Mouse (Mus musculus) lung, embryonic 14.5 days (tissue): ENCODE data around the gene Jmjd4. TPM values are rescaled to one million over a fixed set of nuclear protein-coding genes. Genes with fewer than 3 reads are reported as not detected.

Experiments used
- ATAC-seq: fragments of 200-750 bp; cut with Nextera tagmentation; 2 replicates; pipeline ENCODE4 v1.8.0; 2017; ENCODE audit warnings: mild to moderate bottlenecking, moderate TSS enrichment, moderate library complexity; ENCODE audit not compliant: insufficient read depth
- DNase-seq: peaks from one replicate; pipeline ENCODE4 v3.0.0-alpha.2; 2015
- H3K27ac ChIP-seq: fragments of 300-500 bp; sonication (generic); 2 replicates; pipeline ENCODE4 v1.5.1; 2014; ENCODE audit warnings: low read depth, mild to moderate bottlenecking, moderate library complexity
- H3K27me3 ChIP-seq: fragments of 300-500 bp; sonication (generic); 2 replicates; pipeline ENCODE4 v1.6.1; 2014; ENCODE audit warnings: low read length, control low read depth; ENCODE audit not compliant: insufficient read depth
- H3K36me3 ChIP-seq: fragments of 300-500 bp; sonication (generic); 2 replicates; pipeline ENCODE4 v1.6.1; 2014; ENCODE audit warnings: control low read depth; ENCODE audit not compliant: insufficient read depth
- H3K4me1 ChIP-seq: fragments of 300-500 bp; sonication (generic); 2 replicates; pipeline ENCODE4 v1.6.1; 2014; ENCODE audit warnings: antibody characterized with exemption, control low read depth; ENCODE audit not compliant: insufficient read depth
- H3K4me2 ChIP-seq: fragments of 300-500 bp; sonication (generic); 2 replicates; pipeline ENCODE4 v1.6.1; 2014; ENCODE audit warnings: mild to moderate bottlenecking
- H3K4me3 ChIP-seq: fragments of 300-500 bp; sonication (generic); 2 replicates; pipeline ENCODE4 v1.5.1; 2014; ENCODE audit warnings: low read depth, low read length
- H3K9ac ChIP-seq: fragments of 300-500 bp; sonication (generic); 2 replicates; pipeline ENCODE4 v1.6.1; 2014
- H3K9me3 ChIP-seq: fragments of 300-500 bp; sonication (generic); 2 replicates; pipeline ENCODE4 v1.6.1; 2016; ENCODE audit warnings: low read depth, low read length, control low read depth
- CTCF ChIP-seq: IDR thresholded peaks from 2 replicates; pipeline ENCODE4 v1.5.1; 2016; ENCODE audit warnings: antibody characterized with exemption, low read depth
- WGBS: fragments of 180-500 bp; shearing (Covaris S2); extraction: QIAGEN DNeasy Blood & Tissue Kit; methylation state at CpG from one replicate; pipeline ENCODE4 v1.1.7; 2014; 5-methylcytosine and 5-hydroxymethylcytosine counted together
- polyA plus RNA-seq: library from polyadenylated mRNA; unstranded; fragments of >200 nt; fragmentation: Nextera tagmentation; extraction: Ambion mirVana; gene quantifications from 2 replicates; pipeline ENCODE4 v1.2.1, GENCODE M21; 2014

The Jmjd4 gene
- polyA plus RNA-seq, 1 experiment from 2014 or later = 11.5 TPM

DNA sequence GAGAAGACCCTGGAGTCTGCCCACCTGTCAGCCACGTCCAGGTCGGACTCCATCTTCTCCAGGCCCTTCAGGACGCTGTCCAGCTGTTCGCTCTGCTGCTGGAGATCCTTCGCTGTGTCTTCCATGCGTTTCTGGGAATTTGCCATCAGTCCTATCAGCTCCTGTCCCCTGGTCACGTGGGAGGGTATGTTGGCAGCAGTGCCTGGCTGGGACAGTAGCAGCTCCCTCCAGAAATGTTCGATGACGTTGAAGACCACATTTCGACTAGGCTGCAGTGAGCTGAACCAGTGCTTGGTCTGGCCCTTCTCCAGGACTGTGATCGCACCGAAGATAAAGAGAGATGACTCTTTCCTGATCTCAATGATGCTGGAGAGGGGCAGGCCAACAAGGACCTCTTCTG, 11.9 kb upstream of the Jmjd4 start:
- WGBS = 87% methylated on average over 12 of the region's 12 CpGs
- H3K4me1 ChIP-seq = no peaks in the 10 kb centered on the region
- no peak overlapping the region for H3K4me3 ChIP-seq
- H3K9ac ChIP-seq = no peak overlapping the region
- H3K36me3 ChIP-seq = peaks cover 15% of the 10 kb centered on the region
- no peaks in the 10 kb centered on the region; the same call in 1 of the 2 replicates for H3K9me3 ChIP-seq
- no peak overlapping the region for H3K27ac ChIP-seq
- no peak for ATAC-seq
- H3K27me3 ChIP-seq = no peaks in the 10 kb centered on the region
- no peak for DNase-seq
- TF ChIP-seq CTCF = no peak
- H3K4me2 ChIP-seq = no peak overlapping the region

DNA sequence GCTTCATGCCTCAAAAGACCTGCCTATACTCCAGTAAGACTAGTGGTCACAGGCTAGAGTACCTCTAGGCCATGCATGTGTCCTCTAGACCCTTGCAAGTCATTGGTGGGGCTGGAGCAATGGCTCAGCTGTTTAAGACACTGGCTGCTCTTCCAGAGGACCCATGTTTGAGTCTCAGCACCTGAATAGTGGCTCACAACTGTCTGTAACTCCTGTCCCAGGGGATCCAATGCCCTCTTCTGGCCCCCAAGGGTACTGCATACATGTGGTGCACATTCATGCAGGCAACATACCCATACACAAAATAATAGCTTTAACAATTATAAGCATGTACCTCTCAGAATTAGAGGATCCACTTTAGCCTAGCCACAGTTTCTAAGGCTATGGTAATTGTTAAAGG, 6.7 kb upstream of the Jmjd4 start:
- TF ChIP-seq CTCF = peak; percentile 26; the same call in 1 of the 2 replicates
- Histone ChIP-seq H3K4me2 (no peak overlapping the region), H3K27ac (no peak overlapping the region), H3K27me3 (no peaks in the 10 kb centered on the region), H3K4me1 (no peaks in the 10 kb centered on the region), H3K9me3 (no peaks in the 10 kb centered on the region), H3K4me3 (no peak overlapping the region), H3K36me3 (peaks cover 1% of the 10 kb centered on the region; the same call in 1 of the 2 replicates), H3K9ac (no peak overlapping the region)
- DNase-seq = no peak
- ATAC-seq = no peak

DNA sequence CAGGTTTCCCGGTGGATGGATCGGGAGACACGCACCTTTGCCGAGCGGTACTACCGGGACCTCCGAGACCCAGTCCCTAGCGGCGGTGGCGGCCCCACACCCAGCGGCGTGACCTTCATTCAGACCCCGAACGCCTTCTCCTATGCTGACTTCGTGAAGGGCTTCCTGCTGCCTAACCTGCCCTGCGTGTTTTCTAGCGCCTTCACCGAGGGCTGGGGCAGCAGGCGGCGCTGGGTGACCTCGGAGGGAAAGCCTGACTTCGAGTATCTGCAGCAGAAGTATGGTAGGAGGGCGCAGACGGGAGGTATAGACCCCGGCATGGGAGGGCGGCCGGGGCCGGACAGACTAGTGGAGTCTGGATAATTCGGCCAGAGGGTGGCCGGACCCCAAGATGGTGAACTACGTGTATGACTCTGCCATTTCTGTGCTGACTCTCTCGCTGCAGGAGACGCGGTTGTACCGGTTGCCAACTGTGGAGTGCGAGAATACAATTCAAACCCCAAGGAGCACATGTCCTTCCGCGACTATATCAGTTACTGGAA, 456 bp downstream of the Jmjd4 start:
- Histone ChIP-seq H3K4me1 (peaks cover 7% of the 10 kb centered on the region), H3K9me3 (no peaks in the 10 kb centered on the region), H3K36me3 (peaks cover 28% of the 10 kb centered on the region), H3K9ac (peak overlapping the region; percentile 69), H3K27me3 (no peaks in the 10 kb centered on the region), H3K4me2 (peak overlapping the region; percentile 94), H3K4me3 (peak overlapping the region; percentile 73), H3K27ac (peak overlapping the region; percentile 80)
- ATAC-seq = peak; percentile 81
- WGBS = under 1% methylated on average over 38 of the region's 38 CpGs
- TF ChIP-seq CTCF = peak; percentile 26
- peak; percentile 52 for DNase-seq

DNA sequence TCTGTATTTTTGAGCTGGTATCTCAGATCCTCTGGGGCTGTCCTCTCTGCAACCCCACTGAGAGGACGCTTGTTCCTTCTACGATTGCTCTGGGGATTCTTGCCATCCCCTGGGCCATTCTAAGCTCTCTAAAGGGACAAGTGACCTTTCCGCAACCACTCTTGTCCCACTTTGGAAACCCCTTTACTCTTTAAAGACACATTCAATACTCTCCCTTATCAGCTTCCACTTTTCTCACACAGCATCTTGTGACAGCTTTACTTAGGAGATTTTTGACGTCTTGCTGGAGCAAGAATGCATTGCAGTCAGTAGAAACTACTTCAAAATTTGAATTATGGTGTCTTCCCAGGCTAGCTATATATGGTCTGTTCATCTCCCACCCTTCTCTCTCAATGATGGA, 1.2 kb downstream of the Jmjd4 start, which contains the start of gene Snap47:
Gene Snap47 (minus strand): TSS at position 101 of the 400 bp plus-strand sequence.
- Histone ChIP-seq H3K4me2 (peak within 1 kb of the TSS; percentile 94), H3K4me1 (peaks cover 7% of the 10 kb centered on the region), H3K9ac (peak within 1 kb of the TSS; percentile 69), H3K4me3 (peak within 1 kb of the TSS; percentile 73), H3K36me3 (peaks cover 36% of the 10 kb centered on the region), H3K27ac (peak within 1 kb of the TSS; percentile 80), H3K9me3 (no peaks in the 10 kb centered on the region), H3K27me3 (no peaks in the 10 kb centered on the region)
- TF ChIP-seq CTCF = no peak
- WGBS = 70% methylated on average over 4 of the region's 4 CpGs
- DNase-seq = no peak
- no peak for ATAC-seq

DNA sequence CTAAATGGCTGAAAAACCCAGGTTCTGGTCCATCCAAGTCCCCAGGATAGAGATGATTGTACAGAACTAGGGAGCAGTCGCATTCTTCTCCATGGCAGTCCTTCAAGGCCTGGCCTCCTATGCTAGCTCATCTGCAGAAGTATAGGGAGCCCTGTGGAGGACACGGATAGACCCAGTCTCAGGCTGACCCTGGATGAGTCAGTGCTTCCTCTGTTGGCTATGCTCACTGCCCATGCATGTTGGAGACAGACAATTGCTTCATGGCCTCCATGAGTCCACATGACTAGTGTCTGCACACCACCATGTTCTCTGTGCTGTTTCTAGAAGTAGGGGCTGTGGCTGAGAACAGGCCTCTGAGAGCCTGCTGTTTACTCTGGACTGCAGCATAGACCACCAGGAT, 6.5 kb downstream of the Jmjd4 start:
- ATAC-seq (no peak), DNase-seq (no peak)
- H3K9me3 ChIP-seq = no peaks in the 10 kb centered on the region; the same call in 1 of the 2 replicates
- H3K4me1 ChIP-seq = no peaks in the 10 kb centered on the region
- H3K4me2 ChIP-seq = no peak overlapping the region
- 100% methylated on average over 2 of the region's 2 CpGs for whole genome bisulfite sequencing
- no peak for TF ChIP-seq CTCF
- no peaks in the 10 kb centered on the region for H3K27me3 ChIP-seq
- no peak overlapping the region for H3K4me3 ChIP-seq
- H3K9ac ChIP-seq = no peak overlapping the region
- H3K27ac ChIP-seq = no peak overlapping the region
- peaks cover 61% of the 10 kb centered on the region for H3K36me3 ChIP-seq

DNA sequence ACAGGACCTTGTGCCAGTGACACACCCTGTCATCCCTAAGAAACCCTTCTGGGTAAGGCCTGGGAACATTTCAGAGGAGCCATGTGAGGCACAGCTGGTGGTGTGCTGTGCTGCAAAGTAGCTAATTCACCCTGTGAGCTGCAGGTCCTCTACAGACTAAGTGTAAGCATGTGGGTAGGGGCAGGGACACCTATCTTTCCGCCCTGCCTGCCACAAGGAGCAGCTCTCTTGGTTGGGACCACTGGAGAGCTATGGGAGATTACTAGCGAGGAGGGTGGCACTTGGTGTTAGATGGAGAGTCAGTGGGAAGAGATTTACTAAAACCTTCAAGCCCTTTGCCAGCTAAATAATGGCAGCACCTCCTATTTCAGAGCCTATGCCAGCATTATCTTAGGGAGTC, 7.0 kb downstream of the Jmjd4 start:
- H3K36me3 ChIP-seq = peaks cover 63% of the 10 kb centered on the region

DNA sequence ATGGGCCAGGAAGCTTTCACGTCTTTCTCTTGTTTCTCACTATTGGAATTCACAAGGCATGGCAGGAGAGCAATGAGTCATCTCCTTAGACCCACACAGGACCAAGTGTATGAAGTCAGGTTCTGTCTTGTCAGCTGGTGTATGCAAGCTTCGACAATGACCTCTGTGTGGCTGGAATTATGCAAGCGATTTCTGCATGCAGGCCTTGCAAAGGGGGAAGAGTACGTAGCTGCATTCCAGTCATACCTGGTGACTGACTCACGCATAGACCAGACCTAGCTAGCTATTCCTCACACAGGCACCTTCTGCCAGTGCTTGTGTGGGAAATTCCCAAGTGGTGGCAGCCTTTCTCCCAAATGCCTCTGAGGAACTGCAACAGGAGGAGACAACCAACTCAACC, 9.1 kb downstream of the Jmjd4 start:
- 22% methylated on average over 5 of the region's 5 CpGs for WGBS
- ATAC-seq (peak; percentile 95), DNase-seq (peak; percentile 75)

More for the DNA sequence above, 7.0 kb downstream of the Jmjd4 start:
- no peak overlapping the region for H3K27ac ChIP-seq
- no peak for TF ChIP-seq CTCF
- H3K9ac ChIP-seq = no peak overlapping the region
- ATAC-seq (no peak), DNase-seq (no peak)
- no peaks in the 10 kb centered on the region for H3K4me1 ChIP-seq
- no peaks in the 10 kb centered on the region; the same call in 1 of the 2 replicates for H3K9me3 ChIP-seq
- H3K27me3 ChIP-seq = no peaks in the 10 kb centered on the region
- H3K4me3 ChIP-seq = no peak overlapping the region
- H3K4me2 ChIP-seq = no peak overlapping the region
- 86% methylated on average over 2 of the region's 2 CpGs for WGBS

DNA sequence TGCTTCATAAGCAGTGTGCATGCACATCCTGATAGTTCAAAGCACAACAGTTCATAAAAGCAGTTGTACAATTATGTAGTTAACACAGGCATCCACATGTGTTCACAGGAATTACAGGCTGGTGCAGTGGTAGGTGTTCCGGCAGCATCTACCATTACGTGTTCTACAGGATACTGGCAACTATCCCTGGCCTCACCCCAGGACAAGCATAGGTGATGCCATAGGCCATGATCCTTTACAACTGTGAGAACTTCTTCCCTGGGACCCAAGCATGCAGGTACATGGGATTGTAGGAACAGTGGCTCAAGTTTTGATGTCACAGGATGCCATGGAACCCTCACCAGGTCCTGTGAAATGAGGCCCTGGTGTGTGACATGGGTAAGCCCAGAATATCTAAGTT, 10.6 kb downstream of the Jmjd4 start:
- no peak for ATAC-seq
- H3K4me1 ChIP-seq = no peaks in the 10 kb centered on the region

More for the DNA sequence above, 9.1 kb downstream of the Jmjd4 start:
- H3K4me3 ChIP-seq = no peak overlapping the region
- no peaks in the 10 kb centered on the region for H3K27me3 ChIP-seq
- H3K4me2 ChIP-seq = no peak overlapping the region
- peaks cover 19% of the 10 kb centered on the region for H3K9me3 ChIP-seq
- no peak for TF ChIP-seq CTCF
- H3K36me3 ChIP-seq = peaks cover 70% of the 10 kb centered on the region
- no peak overlapping the region for H3K9ac ChIP-seq
- H3K4me1 ChIP-seq = no peaks in the 10 kb centered on the region
- peak overlapping the region; percentile 84 for H3K27ac ChIP-seq

More for the DNA sequence above, 10.6 kb downstream of the Jmjd4 start:
- WGBS = 91% methylated on average over 2 of the region's 2 CpGs
- no peak overlapping the region for H3K9ac ChIP-seq
- no peak for TF ChIP-seq CTCF
- H3K9me3 ChIP-seq = peaks cover 30% of the 10 kb centered on the region
- H3K27me3 ChIP-seq = no peaks in the 10 kb centered on the region
- H3K4me2 ChIP-seq = no peak overlapping the region
- no peak overlapping the region for H3K4me3 ChIP-seq
- H3K36me3 ChIP-seq = peaks cover 67% of the 10 kb centered on the region
- no peak for DNase-seq
- no peak overlapping the region for H3K27ac ChIP-seq
